In the genomic region with DNA sequence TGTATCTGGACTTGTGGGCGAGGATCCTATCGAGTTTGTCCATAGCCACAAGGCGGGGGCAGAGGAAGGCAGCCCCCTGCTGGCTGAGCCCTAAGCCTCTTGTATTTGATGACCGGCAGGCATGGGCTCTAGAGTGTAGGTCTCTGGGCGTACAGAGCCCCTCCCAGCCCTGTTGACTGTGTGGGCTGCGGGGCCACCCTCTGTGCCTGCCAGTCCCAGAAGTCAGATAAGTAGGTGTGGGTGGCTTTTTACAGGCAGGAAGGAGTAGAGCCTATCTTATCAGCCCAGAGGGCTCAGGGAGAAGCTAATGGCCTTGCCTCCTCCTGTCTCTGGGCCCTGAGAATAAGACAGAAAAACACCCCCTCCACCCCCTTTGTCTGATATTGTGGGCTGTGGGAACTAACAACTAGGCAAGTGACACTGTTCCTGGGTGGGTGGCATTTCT, we compare ENCODE assay signal across 10 mouse cellular contexts. TPM values are rescaled to one million over a fixed set of nuclear protein-coding genes. Genes with fewer than 3 reads are reported as not detected.
DNase-seq lines count a peak whose midpoint lies in the region; ATAC-seq lines count a peak whose summit lies in the region.
"Had no signal": no experiment of that assay in that cellular context is flagged by ENCODE, and none has a peak within 500 bp of the region (broad histone marks: within the 10 kb centered on the region; RNA-seq: fewer than 3 reads in every experiment).

No protein-coding gene starts in this region.

- peaks cover 10% of the 10 kb centered on the region for H3K4me1 ChIP-seq in kidney, embryonic 16.5 days (ENCODE audit: insufficient read depth, low read length)
- H3K4me1 ChIP-seq in intestine, embryonic 15.5 days (replicated peaks), result peaks cover 21% of the 10 kb centered on the region
- H3K4me1 ChIP-seq in neural tube, embryonic 15.5 days, result peaks cover 11% of the 10 kb centered on the region

- DNase-seq in kidney, adult 9 months, result no peak
- no peak for DNase-seq in adrenal gland, adult 2 months
- no peak for DNase-seq in adrenal gland, postnatal 10 days
- DNase-seq in thymus, postnatal 14 days, result no peak

- H3K27me3 ChIP-seq in kidney, embryonic 16.5 days (ENCODE audit: insufficient read depth, low read length), result no peaks in the 10 kb centered on the region
- H3K27me3 ChIP-seq in intestine, embryonic 15.5 days (replicated peaks), result no peaks in the 10 kb centered on the region
- H3K27me3 ChIP-seq in neural tube, embryonic 15.5 days (replicated peaks), result no peaks in the 10 kb centered on the region

- no peak overlapping the region for H3K27ac ChIP-seq in kidney, embryonic 16.5 days (ENCODE audit: low read length)
- H3K27ac ChIP-seq in intestine, embryonic 15.5 days, result peak overlapping the region; percentile 54
- H3K27ac ChIP-seq in neural tube, embryonic 15.5 days (replicated peaks), result no peak overlapping the region

- peak; percentile 49 for ATAC-seq in kidney, embryonic 16.5 days (ENCODE audit: low FRiP score, low TSS enrichment)
- peak; percentile 87 for ATAC-seq in common myeloid progenitor, adult 5-6 weeks (replicated peaks; ENCODE audit: low read depth, poor library complexity, severe bottlenecking)
- peak; percentile 85 for ATAC-seq in intestine, embryonic 15.5 days
- ATAC-seq in neural tube, embryonic 15.5 days (ENCODE audit: low FRiP score), result no peak

- H3K4me2 ChIP-seq in kidney, embryonic 16.5 days (replicated peaks; ENCODE audit: low read depth, low read length), result peak overlapping the region; percentile 36; the same call in 1 of the 2 replicates
- H3K4me2 ChIP-seq in intestine, embryonic 15.5 days (replicated peaks), result peak overlapping the region; percentile 32; the same call in 1 of the 2 replicates
- H3K4me2 ChIP-seq in neural tube, embryonic 15.5 days, result 0 out of 2 replicates have a peak overlapping the region, but pooled peaks have one; percentile 25

- H3K4me3 ChIP-seq in kidney, embryonic 16.5 days (ENCODE audit: low read length), result no peak overlapping the region
- no peak overlapping the region for H3K4me3 ChIP-seq in intestine, embryonic 15.5 days (replicated peaks)
- H3K4me3 ChIP-seq in neural tube, embryonic 15.5 days (replicated peaks), result no peak overlapping the region

- peaks cover 25% of the 10 kb centered on the region; the same call in 1 of the 2 replicates for H3K36me3 ChIP-seq in kidney, embryonic 16.5 days (ENCODE audit: insufficient read depth, low read length)
- H3K36me3 ChIP-seq in intestine, embryonic 15.5 days, result peaks cover 17% of the 10 kb centered on the region
- peaks cover 14% of the 10 kb centered on the region for H3K36me3 ChIP-seq in neural tube, embryonic 15.5 days

- H3K9ac ChIP-seq in kidney, embryonic 16.5 days (replicated peaks; ENCODE audit: low read length), result no peak overlapping the region; the same call in 1 of the 2 replicates
- H3K9ac ChIP-seq in intestine, embryonic 15.5 days, result no peak overlapping the region
- H3K9ac ChIP-seq in neural tube, embryonic 15.5 days (replicated peaks), result no peak overlapping the region

- 13% methylated on average over 6 of the region's 6 CpGs for WGBS in kidney, embryonic 16.5 days
- WGBS in intestine, embryonic 15.5 days, result 11% methylated on average over 6 of the region's 6 CpGs
- 3% methylated on average over 6 of the region's 6 CpGs for WGBS in neural tube, embryonic 15.5 days

- H3K9me3 ChIP-seq in kidney, embryonic 16.5 days (ENCODE audit: low read length), result no peaks in the 10 kb centered on the region
- H3K9me3 ChIP-seq in intestine, embryonic 15.5 days, result no peaks in the 10 kb centered on the region
- no peaks in the 10 kb centered on the region for H3K9me3 ChIP-seq in neural tube, embryonic 15.5 days (replicated peaks)

RNA-seq across cellular contexts. Expression of a gene that starts 12.8 kb away (rescaled TPM):
- polyA plus RNA-seq in kidney, embryonic 16.5 days (2015; fragmentation: Nextera tagmentation; extraction: Ambion mirVana), result 12.2 and 13.3 TPM in 2 replicates
- 36.0 and 38.4 TPM in 2 replicates for total RNA-seq in common myeloid progenitor, adult 5-6 weeks (2017)
- polyA plus RNA-seq in intestine, embryonic 15.5 days (2015; fragmentation: Nextera tagmentation; extraction: Ambion mirVana), result 17.6 and 20.7 TPM in 2 replicates
- 10.8 and 14.2 TPM in 2 replicates for polyA plus RNA-seq in neural tube, embryonic 15.5 days (2015; fragmentation: Nextera tagmentation; extraction: Ambion mirVana)
- total RNA-seq in adrenal gland, adult 2 months (2021), result 10 to 100 TPM; 32.1 to 34.1 TPM
- 28.8 and 29.8 TPM in 2 replicates for polyA plus RNA-seq in adrenal gland, adult 2 months (2012; rRNA removed)
- total RNA-seq in adrenal gland, postnatal 10 days (2021), result 10 to 100 TPM; 18.8 to 25.1 TPM

RNA-seq across cellular contexts. Expression of a gene that starts 15.6 kb away (rescaled TPM):
- 9.6 and 10.3 TPM in 2 replicates for polyA plus RNA-seq in kidney, embryonic 16.5 days (2015; fragmentation: Nextera tagmentation; extraction: Ambion mirVana)
- 0.14 TPM in 1 of 2 replicates, not detected in the other for total RNA-seq in common myeloid progenitor, adult 5-6 weeks (2017)
- polyA plus RNA-seq in intestine, embryonic 15.5 days (2015; fragmentation: Nextera tagmentation; extraction: Ambion mirVana), result 57.7 and 68.4 TPM in 2 replicates
- 0.20 and 1.7 TPM in 2 replicates for polyA plus RNA-seq in neural tube, embryonic 15.5 days (2015; fragmentation: Nextera tagmentation; extraction: Ambion mirVana)
- total RNA-seq in adrenal gland, adult 2 months (2021), result under 1 TPM; 0.17 TPM
- polyA plus RNA-seq in adrenal gland, adult 2 months (2012; rRNA removed), result 0.43 and 1.5 TPM in 2 replicates
- 1 to 10 TPM in 1 of 2 experiments, under 1 TPM in 1; 0.91 to 2.1 TPM for total RNA-seq in adrenal gland, postnatal 10 days (2021)
- total RNA-seq: heart, postnatal 36 days had no signal

RNA-seq across cellular contexts. Expression of a gene that starts 22.1 kb away (rescaled TPM):
- polyA plus RNA-seq in kidney, embryonic 16.5 days (2015; fragmentation: Nextera tagmentation; extraction: Ambion mirVana), result 0.72 TPM in 1 of 2 replicates, not detected in the other
- not detected in 2 replicates for total RNA-seq in common myeloid progenitor, adult 5-6 weeks (2017)
- polyA plus RNA-seq in intestine, embryonic 15.5 days (2015; fragmentation: Nextera tagmentation; extraction: Ambion mirVana), result 0.29 TPM in 1 of 2 replicates, not detected in the other
- not detected in 2 replicates for polyA plus RNA-seq in neural tube, embryonic 15.5 days (2015; fragmentation: Nextera tagmentation; extraction: Ambion mirVana)
- not detected for total RNA-seq in adrenal gland, adult 2 months (2021)
- polyA plus RNA-seq in adrenal gland, adult 2 months (2012; rRNA removed), result not detected in 2 replicates
- total RNA-seq in adrenal gland, postnatal 10 days (2021), result not detected
- total RNA-seq: heart, postnatal 36 days had no signal
- polyA plus RNA-seq: neural tube, embryonic 14.5 days had no signal

RNA-seq across cellular contexts. Expression of a gene that starts 22.6 kb away (rescaled TPM):
- polyA plus RNA-seq in kidney, embryonic 16.5 days (2015; fragmentation: Nextera tagmentation; extraction: Ambion mirVana), result 74.3 and 77.5 TPM in 2 replicates
- 24.5 and 24.8 TPM in 2 replicates for total RNA-seq in common myeloid progenitor, adult 5-6 weeks (2017)
- 80.0 and 80.2 TPM in 2 replicates for polyA plus RNA-seq in intestine, embryonic 15.5 days (2015; fragmentation: Nextera tagmentation; extraction: Ambion mirVana)
- 72.1 and 76.3 TPM in 2 replicates for polyA plus RNA-seq in neural tube, embryonic 15.5 days (2015; fragmentation: Nextera tagmentation; extraction: Ambion mirVana)
- 10 to 100 TPM; 14.8 to 21.5 TPM for total RNA-seq in adrenal gland, adult 2 months (2021)
- polyA plus RNA-seq in adrenal gland, adult 2 months (2012; rRNA removed), result 18.3 and 20.8 TPM in 2 replicates
- total RNA-seq in adrenal gland, postnatal 10 days (2021), result 10 to 100 TPM; 16.5 to 19.7 TPM

RNA-seq across cellular contexts. Expression of a gene that starts 28.7 kb away (rescaled TPM):
- polyA plus RNA-seq in kidney, embryonic 16.5 days (2015; fragmentation: Nextera tagmentation; extraction: Ambion mirVana), result 28.3 and 30.4 TPM in 2 replicates
- total RNA-seq in common myeloid progenitor, adult 5-6 weeks (2017), result 20.4 and 32.7 TPM in 2 replicates
- polyA plus RNA-seq in intestine, embryonic 15.5 days (2015; fragmentation: Nextera tagmentation; extraction: Ambion mirVana), result 22.2 and 25.4 TPM in 2 replicates
- 25.6 and 29.0 TPM in 2 replicates for polyA plus RNA-seq in neural tube, embryonic 15.5 days (2015; fragmentation: Nextera tagmentation; extraction: Ambion mirVana)
- total RNA-seq in adrenal gland, adult 2 months (2021), result 10 to 100 TPM; 50.6 to 55.9 TPM
- 77.2 and 91.0 TPM in 2 replicates for polyA plus RNA-seq in adrenal gland, adult 2 months (2012; rRNA removed)
- total RNA-seq in adrenal gland, postnatal 10 days (2021), result 10 to 100 TPM; 36.6 to 51.9 TPM
